Mouse (Mus musculus): Measurements from ENCODE around the gene Fam216b. TPM values are rescaled to one million over a fixed set of nuclear protein-coding genes. Genes with fewer than 3 reads are reported as not detected.

Gene Fam216b
- polyA plus RNA-seq (2021; fragmentation: Nextera tagmentation): 0.51 and 0.53 TPM in 2 replicates
- long read RNA-seq, experiment 1, partial matches to known transcripts: 0 of 2 reads
- long read RNA-seq, experiment 1, other reads (novel, unspliced or antisense): 0 of 2 reads
- long read RNA-seq, experiment 2, partial matches to known transcripts: 1 of 2 reads
- long read RNA-seq, experiment 2, other reads (novel, unspliced or antisense): 0 of 2 reads

GRCm38 (mm10) chr14:78088907-78089306 is at the start of gene Fam216b:
Fam216b (minus strand) TSS chr14:78089007.

Other genes starting within 250 kb of the Fam216b start
- 109 and 147 TPM in 2 replicates for gene Dnajc15, start 213.9 kb downstream of the Fam216b start, polyA plus RNA-seq (2021; fragmentation: Nextera tagmentation)
- gene Epsti1, start 184.8 kb downstream of the Fam216b start, polyA plus RNA-seq (2021; fragmentation: Nextera tagmentation): 0.79 and 0.97 TPM in 2 replicates
- gene Tnfsf11, start 219.0 kb upstream of the Fam216b start, polyA plus RNA-seq (2021; fragmentation: Nextera tagmentation): not detected in 2 replicates